Mouse (Mus musculus) E14TG2a.4 (cell line): ENCODE measurements around the gene Fcgr1.

Experiments
- CTCF ChIP-seq: conservative IDR thresholded peaks from 2 replicates; pipeline ENCODE4 v1.5.1; 2014; ENCODE audit warnings: low read length
- NANOG ChIP-seq: IDR thresholded peaks from 2 replicates; pipeline ENCODE4 v1.6.1; 2014; ENCODE audit warnings: borderline replicate concordance, low read length, mixed read lengths

DNA sequence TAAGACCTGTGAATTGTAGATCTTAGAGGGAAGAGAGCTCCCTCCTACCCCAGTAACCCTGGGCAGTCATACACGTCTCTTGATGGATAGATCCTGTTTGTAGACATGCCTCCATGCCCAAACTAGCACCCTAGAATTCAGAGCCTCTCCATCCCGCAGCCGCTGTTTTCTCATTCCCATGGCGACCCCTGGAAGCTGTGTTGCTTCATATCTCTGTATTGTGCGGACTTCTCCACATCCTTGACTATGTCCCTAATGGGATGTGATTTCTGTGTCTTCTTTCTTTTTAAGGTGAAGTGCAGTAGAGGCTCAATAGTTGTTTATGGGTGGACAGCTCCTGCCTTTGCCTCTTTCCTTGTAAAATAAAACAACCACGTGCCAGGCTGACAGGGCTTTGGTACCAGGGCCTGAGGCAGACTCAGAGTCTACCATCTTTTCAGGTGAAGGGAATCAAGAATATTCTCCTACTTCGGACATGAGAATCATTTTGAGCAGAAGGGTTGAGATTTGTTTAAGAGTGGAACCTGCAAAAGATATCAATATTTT, 29.3 kb downstream of the Fcgr1 start:
- TF ChIP-seq CTCF (no peak), NANOG (no peak)
